Mouse (Mus musculus) ES-E14 (cell line): ENCODE results near the gene Defa21. TPM values are rescaled to one million over a fixed set of nuclear protein-coding genes. Genes with fewer than 3 reads are reported as not detected.
A peak's percentile ranks its signal among the peaks of the same experiment; 100 is the strongest.
"Not testable (repeated sequence)": the region's sequence is repeated elsewhere in the genome, so short reads cannot be mapped to it uniquely, and the experiment has no call there.

ENCODE experiments used
- DNase-seq: peaks from one replicate; pipeline ENCODE4 v3.0.0-alpha.2; 2013; ENCODE audit warnings: low read depth, low spot score
- H3K27ac ChIP-seq: 2 replicates; pipeline ENCODE4 v1.5.1; 2012; ENCODE audit warnings: low read depth, mild to moderate bottlenecking, low read length, moderate library complexity, mixed read lengths; ENCODE audit not compliant: poor library complexity, insufficient read depth, severe bottlenecking
- H3K36me3 ChIP-seq: 2 replicates; pipeline ENCODE4 v1.6.1; 2012; ENCODE audit warnings: mild to moderate bottlenecking, low read length, moderate library complexity, mixed read lengths; ENCODE audit not compliant: control insufficient read depth, poor library complexity, insufficient read depth, severe bottlenecking
- H3K4me1 ChIP-seq, 2 experiments: fragments of 150-350 bp in 1 of 2; sonication (generic) in 1 of 2; 2 replicates each; pipeline ENCODE4 v1.6.1; 2012; ENCODE audit warnings: low read length in 2 of 2, mild to moderate bottlenecking in 1 of 2, mixed read lengths in 1 of 2; ENCODE audit not compliant: control insufficient read depth in 2 of 2, insufficient read depth in 2 of 2, poor library complexity in 1 of 2
- H3K4me3 ChIP-seq, 2 experiments: fragments of 150-350 bp in 1 of 2; sonication (generic) in 1 of 2; 2 replicates each; pipeline ENCODE4 v1.5.1; 2012; ENCODE audit warnings: low read length in 2 of 2, low read depth in 1 of 2, mild to moderate bottlenecking in 1 of 2, mixed read lengths in 1 of 2; ENCODE audit not compliant: insufficient read depth in 1 of 2, poor library complexity in 1 of 2, severe bottlenecking in 1 of 2
- H3K9ac ChIP-seq: 2 replicates; pipeline ENCODE4 v1.6.1; 2012; ENCODE audit warnings: low read depth, mild to moderate bottlenecking, low read length, mixed read lengths; ENCODE audit not compliant: poor library complexity, insufficient read depth, severe bottlenecking
- H3K9me3 ChIP-seq: fragments of 150-350 bp; sonication (generic); 2 replicates; pipeline ENCODE4 v1.6.1; 2012; ENCODE audit warnings: low read depth, mild to moderate bottlenecking, low read length; ENCODE audit not compliant: control insufficient read depth, insufficient read depth
- CHD2 ChIP-seq: IDR thresholded peaks from 2 replicates; pipeline ENCODE4 v1.6.1; 2014; ENCODE audit warnings: mild to moderate bottlenecking, low read depth, low read length, inconsistent platforms
- HCFC1 ChIP-seq: IDR thresholded peaks from 2 replicates; pipeline ENCODE4 v1.6.1; 2012; ENCODE audit warnings: low read length, inconsistent platforms, borderline replicate concordance; ENCODE audit not compliant: insufficient read depth
- MAFK ChIP-seq: IDR thresholded peaks from 2 replicates; pipeline ENCODE4 v1.6.1; 2014; ENCODE audit warnings: mild to moderate bottlenecking, low read depth, low read length, inconsistent platforms; ENCODE audit not compliant: insufficient read depth
- ZC3H11A ChIP-seq: IDR thresholded peaks from 2 replicates; pipeline ENCODE4 v1.6.1; 2012; ENCODE audit warnings: low read depth, mild to moderate bottlenecking, inconsistent platforms, low read length, borderline replicate concordance
- ZNF384 ChIP-seq: IDR thresholded peaks from 2 replicates; pipeline ENCODE4 v1.6.1; 2012; ENCODE audit warnings: low read depth, low read length, inconsistent platforms
- in situ Hi-C, 2 experiments: fragments of 600-800 bp; cut with MboI; formaldehyde crosslinking; loops; one replicate each; pipeline ENCODE4 v1.15.1; 2025; ENCODE audit warnings: low sequenced_read_pairs in 2 of 2, inconsistent platforms in 1 of 2; ENCODE audit not compliant: unreplicated experiment in 2 of 2
- total RNA-seq: library from RNA; depleted of rRNA; stranded (reverse); fragments of 300-350 nt; gene quantifications from 2 replicates; pipeline ENCODE4 v1.2.3, GENCODE M21; 2012; rRNA removed

Defa21 gene
- total RNA-seq = not detected in 2 replicates

DNA sequence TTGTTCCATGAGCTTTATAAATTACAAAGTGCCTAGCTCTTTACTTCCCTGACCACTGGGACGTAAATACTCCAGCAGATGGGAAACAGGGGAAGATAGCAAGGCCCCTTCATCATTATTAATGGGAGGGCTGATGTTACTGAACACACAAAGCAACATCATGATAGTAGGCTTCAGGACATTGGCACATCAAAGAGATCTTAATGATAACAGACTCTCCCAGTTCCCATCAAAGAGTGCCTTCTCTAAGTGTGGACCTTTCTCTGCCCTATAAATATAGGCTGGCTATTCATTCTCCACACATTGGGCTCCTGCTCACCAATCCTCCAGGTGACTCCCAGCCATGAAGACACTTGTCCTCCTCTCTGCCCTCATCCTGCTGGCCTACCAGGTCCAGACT is at the start of gene Defa21:
Gene Defa21, plus strand, starts transcription at position 301 of the 400 bp plus-strand sequence.
- DNase-seq, H3K4me3 ChIP-seq, in situ Hi-C loops: not testable (repeated sequence)

DNA sequence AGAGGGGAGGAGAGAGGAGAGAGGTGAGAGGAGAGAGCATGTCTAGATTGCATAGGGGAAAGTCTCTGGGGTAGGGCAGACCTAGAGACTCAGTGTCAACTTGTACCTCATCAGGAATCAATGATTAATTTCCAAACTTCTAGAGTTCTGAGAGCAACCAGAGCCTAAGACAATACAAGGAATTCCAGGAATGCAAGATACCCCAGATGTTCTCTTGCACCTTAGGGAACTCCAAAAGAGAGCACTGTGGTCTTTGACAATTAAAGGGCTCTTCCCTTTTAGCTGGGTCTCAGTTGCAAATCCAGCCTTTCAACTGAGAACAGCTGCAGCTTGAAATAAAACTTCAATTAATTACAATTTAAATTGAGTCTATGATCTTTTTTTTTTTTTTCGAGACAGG is 45.5 kb upstream of the Defa21 start:
- H3K4me1 ChIP-seq = no peaks in the 10 kb centered on the region
- no peak overlapping the region for H3K4me3 ChIP-seq
- H3K9me3 ChIP-seq = no peaks in the 10 kb centered on the region
- no peak overlapping the region for H3K9ac ChIP-seq
- no peak overlapping the region for H3K27ac ChIP-seq
- H3K36me3 ChIP-seq = no peaks in the 10 kb centered on the region
- TF ChIP-seq HCFC1 (no peak), CHD2 (no peak), ZNF384 (no peak), MAFK (no peak), ZC3H11A (no peak)
- DNase-seq = no peak
- in situ Hi-C loops = no loop called here

More for the DNA sequence above, at the start of gene Defa21:
- H3K4me1 ChIP-seq, H3K36me3 ChIP-seq, H3K27ac ChIP-seq, H3K9ac ChIP-seq, H3K9me3 ChIP-seq: not testable (repeated sequence)

DNA sequence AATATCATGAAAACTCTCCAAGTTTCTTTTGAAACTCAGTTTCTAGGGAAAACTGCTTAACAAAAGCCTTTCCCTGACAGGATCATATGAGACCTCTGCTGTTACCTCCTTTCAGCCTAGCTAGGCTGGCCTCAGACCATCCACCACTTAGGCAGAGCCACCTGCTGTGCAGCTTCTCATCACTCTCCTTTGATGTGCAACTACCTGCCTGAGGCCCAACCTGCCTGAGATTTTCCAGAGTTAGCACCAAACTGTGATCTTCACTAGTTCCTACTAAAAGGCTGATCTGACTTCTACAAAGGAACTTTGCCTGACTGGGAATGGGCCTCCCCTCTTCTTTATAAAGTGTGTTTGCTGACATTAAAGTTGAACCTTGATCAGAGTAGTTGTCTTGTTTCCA is 31.3 kb upstream of the Defa21 start:
- H3K4me1 ChIP-seq, H3K36me3 ChIP-seq, H3K4me3 ChIP-seq, H3K9me3 ChIP-seq, H3K27ac ChIP-seq, H3K9ac ChIP-seq, in situ Hi-C loops: not testable (repeated sequence)
- peak; percentile 84 for DNase-seq

DNA sequence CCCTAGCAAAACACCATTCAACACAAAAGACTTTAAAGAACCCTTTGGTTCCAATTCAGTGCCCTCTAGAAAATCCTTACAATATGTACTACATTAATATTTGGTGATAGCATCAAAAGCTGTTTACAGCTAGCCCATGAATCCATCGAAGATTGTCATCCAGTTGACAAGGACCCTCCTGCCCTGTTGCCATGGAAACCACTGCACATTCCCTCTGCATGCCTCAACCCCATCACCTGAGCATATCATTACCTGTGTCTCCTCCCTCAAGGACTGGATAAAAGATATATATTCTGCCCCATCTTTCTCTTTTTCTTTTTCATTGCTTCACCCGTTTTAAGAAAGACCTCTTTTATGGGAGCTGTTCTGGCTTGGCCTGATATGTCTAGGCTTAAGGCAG is 28.6 kb upstream of the Defa21 start:
- Histone ChIP-seq H3K9me3 (no peaks in the 10 kb centered on the region), H3K27ac (no peak overlapping the region), H3K9ac (no peak overlapping the region), H3K36me3 (no peaks in the 10 kb centered on the region), H3K4me1 (no peaks in the 10 kb centered on the region), H3K4me3 (no peak overlapping the region)
- TF ChIP-seq MAFK (no peak), CHD2 (no peak), ZNF384 (no peak), ZC3H11A (no peak), HCFC1 (no peak)
- in situ Hi-C loops = no loop called here
- DNase-seq = no peak

DNA sequence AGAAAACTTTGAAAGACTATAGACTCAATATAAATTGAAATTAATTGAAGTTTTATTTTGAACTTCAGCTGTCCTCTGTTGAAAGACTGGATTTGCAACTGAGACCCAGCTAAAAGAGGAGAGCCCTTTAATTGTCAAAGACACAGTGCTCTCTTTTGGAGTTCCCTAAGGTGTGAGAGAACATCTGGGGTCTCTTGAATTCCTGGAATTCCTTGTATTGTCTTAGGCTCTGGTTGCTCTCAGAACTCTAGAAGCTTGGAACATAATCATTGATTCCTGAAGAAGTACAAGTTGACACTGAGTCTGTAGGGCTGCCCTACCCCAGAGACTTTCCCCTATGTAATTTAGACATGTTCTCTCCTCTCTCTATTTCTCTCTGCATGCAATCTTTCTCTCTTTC is 28.1 kb upstream of the Defa21 start:
- no peaks in the 10 kb centered on the region for H3K36me3 ChIP-seq
- H3K9ac ChIP-seq = no peak overlapping the region
- TF ChIP-seq ZC3H11A (no peak), HCFC1 (no peak), CHD2 (no peak), MAFK (no peak), ZNF384 (no peak)
- DNase-seq = no peak
- no peaks in the 10 kb centered on the region for H3K4me1 ChIP-seq
- no peak overlapping the region for H3K4me3 ChIP-seq
- H3K27ac ChIP-seq = no peak overlapping the region
- H3K9me3 ChIP-seq = no peaks in the 10 kb centered on the region
- in situ Hi-C loops = no loop called here
